Mouse (Mus musculus) embryonic stem cell, embryonic (primary cell): Measurements from ENCODE around the gene Idh2.

Experiments used
- CTCF ChIA-PET, 4 experiments: fragments of 300-600 bp in 2 of 4; fragments of 350-600 bp in 2 of 4; sonication (Branson Sonifier 250); formaldehyde crosslinking; loops; one replicate each; lab custom pipeline; 2022; ENCODE audit warnings: inconsistent platforms in 2 of 4; lab: Charles Lee
- POLR2A ChIA-PET, 4 experiments: fragments of 300-600 bp in 2 of 4; fragments of 350-600 bp in 2 of 4; sonication (Branson Sonifier 250); formaldehyde crosslinking; loops; one replicate each; lab custom pipeline; 2022; ENCODE audit warnings: antibody characterized with exemption in 4 of 4, inconsistent platforms in 1 of 4; lab: Charles Lee

Idh2 gene

DNA sequence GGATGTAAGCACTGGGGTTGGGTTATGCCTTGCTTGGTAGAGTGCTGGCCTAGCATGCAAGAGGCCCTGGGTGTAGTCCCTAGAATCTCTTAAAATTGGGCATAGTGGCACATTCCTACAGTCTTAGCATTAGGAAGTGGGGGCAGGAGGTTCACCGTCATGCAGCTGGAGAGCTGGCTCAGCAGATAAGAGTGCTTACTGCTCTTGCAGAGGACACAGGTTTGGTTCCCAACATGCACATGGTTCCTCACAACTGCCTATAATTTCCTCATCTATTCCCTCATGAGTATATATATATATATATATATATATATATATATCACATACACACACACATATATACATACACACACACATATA is 20.0 kb upstream of the Idh2 start:
- ChIA-PET POLR2A (interaction anchor here in 2 of 4 experiments (0.6 to 27.6 kb wide), 10 partner anchors 8 to 533 kb away, joined by 3 to 1040 read pairs (median 4); partner anchors contain the start of genes Idh2 (in 1 of the 2) and Ttll13 (in 1 of the 2)), CTCF (interaction anchor here in 1 of 4 experiments (0.6 kb wide), 1 partner anchor 111 kb away, joined by 3 read pairs; no protein-coding TSS in a partner anchor)

DNA sequence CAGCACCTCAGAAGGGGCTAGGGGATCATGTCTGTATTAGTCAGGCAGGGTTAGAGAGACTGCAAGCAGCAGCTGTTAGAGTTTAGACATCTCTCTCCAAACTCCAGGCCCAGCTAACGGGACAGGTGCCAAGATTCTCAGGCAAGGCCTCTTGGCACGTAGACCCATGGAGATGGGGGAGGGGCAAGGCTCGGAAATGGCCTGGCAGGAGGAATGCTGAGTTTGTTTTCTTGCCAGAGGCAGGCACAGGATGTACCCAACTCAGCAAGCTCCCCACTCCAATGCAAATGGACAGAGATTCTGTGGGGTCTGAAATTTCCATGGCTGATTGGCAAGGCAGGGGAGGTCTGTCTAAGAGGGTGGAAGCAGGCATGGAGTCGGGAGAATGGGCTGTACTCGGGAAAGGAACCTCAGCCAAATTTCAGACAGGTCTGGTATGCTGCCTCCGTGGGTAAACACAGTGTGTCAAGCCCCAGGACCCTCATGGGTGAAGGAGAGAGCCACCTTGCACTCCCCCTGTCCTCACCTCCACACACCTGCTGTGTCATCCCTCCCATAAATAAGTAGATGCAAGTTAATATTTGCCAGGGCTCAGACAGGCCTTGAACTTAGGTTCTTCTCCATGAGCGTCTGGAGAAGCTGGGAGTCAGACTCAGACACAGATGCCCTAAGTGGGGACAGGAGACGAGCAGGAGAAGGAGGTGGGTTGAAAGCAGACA is 19.4 kb upstream of the Idh2 start:
- ChIA-PET CTCF (interaction anchor here in 1 of 4 experiments (0.6 kb wide), 1 partner anchor 110 kb away, joined by 3 read pairs; no protein-coding TSS in a partner anchor), POLR2A (interaction anchor here in 2 of 4 experiments (0.6 to 27.6 kb wide), 11 partner anchors 9 to 533 kb away, joined by 3 to 1040 read pairs (median 4); partner anchors contain the start of genes Idh2 (in 1 of the 2) and Ttll13 (in 1 of the 2))

DNA sequence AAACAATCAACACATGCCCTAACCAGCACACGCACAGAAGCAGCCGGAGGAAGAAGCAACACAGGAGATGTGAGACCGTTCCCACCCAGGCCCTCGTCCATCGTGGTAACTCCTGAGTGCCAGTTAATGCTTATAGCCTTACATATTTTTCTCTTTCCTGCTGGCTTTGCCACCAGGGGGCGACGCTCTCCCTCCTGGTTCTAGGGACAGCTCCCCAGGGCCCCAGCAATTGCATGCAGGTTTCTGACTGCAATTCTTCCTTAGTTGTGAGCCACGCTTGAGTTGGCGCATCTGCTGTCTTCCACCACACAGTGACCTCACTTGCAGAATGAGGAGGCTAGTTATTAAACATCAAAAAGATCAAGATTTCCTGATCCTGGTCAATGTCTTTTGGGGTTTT is 17.3 kb upstream of the Idh2 start:
- ChIA-PET POLR2A (interaction anchor here in 3 of 4 experiments (0.5 to 27.6 kb wide), 36 partner anchors 8 to 728 kb away, joined by 3 to 1040 read pairs (median 12); partner anchors contain the start of genes Idh2 (in 3 of the 3), Cib1 (in 1 of the 3), Gdpgp1 (in 1 of the 3) and Man2a2 (in 1 of the 3)), CTCF (interaction anchor here (0.6 to 4.3 kb wide), 23 partner anchors 8 to 309 kb away, joined by 3 to 55 read pairs (median 4); partner anchors contain the start of genes Idh2 (in 2 of the 4), Hddc3 (in 1 of the 4) and Man2a2 (in 1 of the 4))

DNA sequence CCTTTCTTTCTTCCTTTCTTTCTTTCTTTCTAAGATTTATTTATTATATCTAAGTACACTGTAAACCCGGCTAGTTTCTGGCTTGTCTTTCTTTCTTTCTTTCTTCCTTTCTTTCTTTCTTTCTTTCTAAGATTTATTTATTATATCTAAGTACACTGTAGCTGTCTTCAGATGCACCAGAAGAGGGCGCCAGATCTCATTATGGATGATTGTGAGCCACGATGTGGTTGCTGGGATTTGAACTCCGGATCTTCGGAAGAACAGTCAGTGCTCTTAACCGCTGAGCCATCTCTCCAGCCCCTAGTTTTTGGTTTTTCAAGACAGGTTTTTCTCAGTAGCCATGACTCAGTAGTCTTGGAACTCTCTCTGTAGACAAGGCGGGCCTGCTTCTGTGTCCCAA is 16.1 kb upstream of the Idh2 start:
- POLR2A ChIA-PET, result interaction anchor here (0.5 to 27.6 kb wide), 114 partner anchors 9 to 1081 kb away, joined by 3 to 1040 read pairs (median 9); partner anchors contain the start of genes Idh2 (in 4 of the 4), Cib1 (in 3 of the 4), Gdpgp1 (in 3 of the 4) and Ngrn (in 3 of the 4)
- CTCF ChIA-PET, result interaction anchor here in 2 of 4 experiments (0.6 to 4.3 kb wide), 18 partner anchors 9 to 456 kb away, joined by 3 to 55 read pairs (median 4); partner anchors contain the start of gene Idh2 (in 1 of the 2)

DNA sequence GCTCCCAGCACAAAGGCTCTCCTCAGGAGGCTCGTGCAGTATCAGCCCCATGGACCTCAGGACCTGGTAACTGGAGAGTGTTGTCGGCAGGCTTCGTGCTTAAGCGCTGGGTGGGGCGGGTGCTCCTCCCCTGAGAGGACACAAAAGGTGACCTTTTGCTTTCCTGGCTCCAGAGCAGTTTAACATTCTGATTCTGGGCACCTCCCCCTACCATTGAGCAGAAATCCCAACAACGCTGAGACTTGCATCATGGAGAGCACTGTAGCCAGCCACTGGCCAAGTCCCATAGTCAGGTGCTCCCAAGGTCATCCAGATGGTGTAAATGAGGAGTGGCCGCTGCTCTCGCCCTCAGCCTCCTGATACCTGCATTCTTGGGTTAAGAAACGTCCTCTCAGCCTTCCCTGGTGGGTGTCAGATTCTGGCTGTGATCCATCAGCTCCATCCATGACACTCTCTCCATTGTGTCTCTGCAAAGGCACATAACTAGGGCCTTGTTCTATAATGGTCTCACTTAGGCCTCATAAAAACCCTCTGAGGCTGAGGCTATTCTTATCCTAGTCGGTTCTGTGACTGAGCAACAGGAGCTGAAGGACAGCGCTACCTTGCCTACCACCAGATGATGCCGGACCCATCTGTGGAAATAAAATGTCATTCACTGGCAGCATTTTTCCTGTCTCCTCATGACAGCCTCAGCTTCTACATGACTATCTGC is 15.3 kb upstream of the Idh2 start:
- ChIA-PET POLR2A (interaction anchor here (0.5 to 27.6 kb wide), 188 partner anchors 8 to 1082 kb away, joined by 3 to 1040 read pairs (median 6); partner anchors contain the start of genes Idh2 (in 4 of the 4), Cib1 (in 3 of the 4), Gdpgp1 (in 3 of the 4) and Hddc3 (in 3 of the 4)), CTCF (interaction anchor here in 3 of 4 experiments (0.6 to 4.3 kb wide), 21 partner anchors 10 to 256 kb away, joined by 3 to 55 read pairs (median 4); partner anchors contain the start of gene Idh2 (in 2 of the 3))

DNA sequence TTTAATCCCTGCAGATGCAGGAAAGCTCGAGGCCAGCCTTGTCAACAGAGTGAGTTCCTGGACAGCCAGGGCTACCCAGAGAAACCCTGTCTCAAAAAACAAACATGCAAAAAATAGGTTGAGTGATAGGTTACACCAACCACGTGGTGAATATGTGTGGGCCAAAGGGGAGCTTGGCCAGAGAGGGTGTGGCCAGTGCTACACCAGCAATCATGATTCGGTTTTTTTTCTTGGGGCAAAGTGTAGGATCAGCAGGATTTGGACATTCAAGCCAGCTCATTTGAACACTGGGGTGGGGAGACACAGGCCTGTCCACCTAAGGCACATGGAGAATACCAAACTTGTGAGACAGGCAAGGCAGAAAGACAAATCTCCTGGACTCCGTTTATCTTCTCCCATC is 14.1 kb upstream of the Idh2 start:
- POLR2A ChIA-PET, result interaction anchor here (0.6 to 27.6 kb wide), 132 partner anchors 9 to 1022 kb away, joined by 3 to 1040 read pairs (median 8); partner anchors contain the start of genes Idh2 (in 4 of the 4), Cib1 (in 3 of the 4), Gdpgp1 (in 3 of the 4) and Hddc3 (in 3 of the 4)
- CTCF ChIA-PET, result interaction anchor here (0.7 to 4.3 kb wide), 7 partner anchors 11 to 104 kb away, joined by 3 to 55 read pairs (median 12); partner anchors contain the start of genes Cib1 (in 1 of the 4), Gdpgp1 (in 1 of the 4) and Idh2 (in 1 of the 4)

DNA sequence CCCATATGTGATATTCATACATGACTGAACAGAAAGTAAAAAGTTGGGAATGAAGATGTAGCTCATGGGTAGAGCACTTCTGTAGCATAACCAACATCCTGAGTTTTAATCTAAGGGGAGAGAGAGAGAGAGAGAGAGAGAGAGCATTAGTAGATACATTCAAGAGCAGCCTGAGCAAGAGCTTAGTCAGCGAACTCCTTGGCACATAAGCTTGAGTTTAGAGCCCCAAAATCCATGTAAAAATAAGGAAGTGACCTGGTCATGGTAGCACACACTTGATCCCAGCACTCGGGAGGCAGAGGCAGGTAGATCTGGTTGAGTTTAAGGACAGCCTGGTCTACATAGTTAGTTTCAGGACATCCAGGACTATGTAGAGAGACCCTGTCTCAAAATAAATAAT is 8.5 kb upstream of the Idh2 start:
- POLR2A ChIA-PET, result interaction anchor here in 3 of 4 experiments (0.6 to 27.6 kb wide), 13 partner anchors 2 to 205 kb away, joined by 3 to 1040 read pairs (median 6); partner anchors contain the start of genes Idh2 (in 3 of the 3) and Rccd1 (in 1 of the 3)
- CTCF ChIA-PET, result interaction anchor here in 2 of 4 experiments (0.7 to 0.9 kb wide), 2 partner anchors 9 to 68 kb away, joined by 3 to 4 read pairs; no protein-coding TSS in a partner anchor

DNA sequence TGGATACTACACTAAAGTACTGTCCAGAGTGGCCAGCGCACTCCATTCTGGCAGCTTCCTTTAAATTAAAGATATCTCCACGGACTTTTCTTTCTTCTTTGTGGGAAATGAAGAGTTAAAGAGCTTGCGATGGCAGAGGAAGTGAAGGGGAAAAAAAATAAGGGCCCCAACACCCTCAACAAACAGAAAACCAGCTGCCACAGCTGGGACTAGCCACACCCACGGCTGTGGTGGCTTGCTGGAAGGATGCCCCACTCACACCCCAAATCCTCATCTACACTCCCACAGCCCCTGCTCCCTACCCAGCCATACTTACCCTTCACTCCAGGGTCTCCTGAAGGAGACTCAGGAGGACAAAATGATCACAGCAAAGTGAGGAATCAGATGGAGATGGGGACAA is 7.9 kb upstream of the Idh2 start:
- CTCF ChIA-PET, result interaction anchor here in 1 of 4 experiments (0.9 kb wide), 1 partner anchor 9 kb away, joined by 4 read pairs; no protein-coding TSS in a partner anchor
- POLR2A ChIA-PET, result interaction anchor here in 3 of 4 experiments (0.6 to 27.6 kb wide), 17 partner anchors 1 to 485 kb away, joined by 3 to 1040 read pairs (median 5); partner anchors contain the start of genes Idh2 (in 3 of the 3), Rccd1 (in 1 of the 3) and Zfp710 (in 1 of the 3)

DNA sequence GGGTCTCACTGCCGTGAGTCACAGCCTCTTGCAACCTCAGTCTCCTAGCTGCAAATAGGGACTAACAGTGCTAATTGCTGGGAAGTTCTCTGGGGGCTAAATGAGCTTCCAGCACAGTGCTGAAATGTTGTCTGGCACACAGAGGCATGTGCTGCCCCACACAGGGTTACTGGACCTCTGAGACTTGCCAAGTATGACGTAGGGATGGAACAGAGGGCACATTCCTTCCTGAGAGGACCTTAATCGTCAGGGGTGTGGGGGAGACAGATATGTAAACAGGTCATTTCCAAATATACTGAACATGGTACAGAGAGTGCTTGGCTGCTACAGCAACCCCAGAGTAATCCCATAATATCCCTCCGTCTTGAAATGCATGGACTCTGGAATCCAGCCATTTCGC is 5.9 kb upstream of the Idh2 start:
- ChIA-PET CTCF (interaction anchor here in 2 of 4 experiments (0.5 to 0.6 kb wide), 2 partner anchors 12 to 266 kb away, joined by 6 to 9 read pairs; no protein-coding TSS in a partner anchor), POLR2A (interaction anchor here in 3 of 4 experiments (0.6 to 27.6 kb wide), 10 partner anchors 1 to 78 kb away, joined by 3 to 1040 read pairs (median 14); partner anchors contain the start of gene Idh2 (in 1 of the 3))

DNA sequence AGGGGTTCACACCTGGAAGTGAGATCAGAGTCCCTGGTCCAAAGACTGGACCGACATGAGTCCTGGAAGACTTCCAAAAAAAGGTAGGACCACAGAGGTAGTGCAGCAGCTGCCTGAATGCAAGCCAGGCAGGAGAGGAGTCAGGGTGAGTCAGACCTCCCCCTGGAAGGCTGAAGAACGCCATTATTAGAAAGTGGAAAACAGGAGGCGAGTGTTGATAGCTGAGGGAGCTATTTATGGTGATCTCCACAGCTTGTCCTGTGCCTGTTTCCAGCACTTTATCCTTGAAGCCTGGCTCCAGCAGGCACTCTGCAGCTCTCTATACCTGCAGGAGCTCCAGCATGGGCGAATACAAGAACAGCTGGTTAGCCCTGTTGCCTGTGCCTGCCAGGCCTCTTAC is 4.0 kb upstream of the Idh2 start:
- ChIA-PET CTCF (interaction anchor here in 3 of 4 experiments (0.5 to 1.4 kb wide), 3 partner anchors 9 to 253 kb away, joined by 3 to 11 read pairs (median 3); no protein-coding TSS in a partner anchor), POLR2A (interaction anchor here (0.6 to 27.6 kb wide), 14 partner anchors 3 to 242 kb away, joined by 3 to 1040 read pairs (median 10); partner anchors contain the start of gene Idh2 (in 1 of the 4))

DNA sequence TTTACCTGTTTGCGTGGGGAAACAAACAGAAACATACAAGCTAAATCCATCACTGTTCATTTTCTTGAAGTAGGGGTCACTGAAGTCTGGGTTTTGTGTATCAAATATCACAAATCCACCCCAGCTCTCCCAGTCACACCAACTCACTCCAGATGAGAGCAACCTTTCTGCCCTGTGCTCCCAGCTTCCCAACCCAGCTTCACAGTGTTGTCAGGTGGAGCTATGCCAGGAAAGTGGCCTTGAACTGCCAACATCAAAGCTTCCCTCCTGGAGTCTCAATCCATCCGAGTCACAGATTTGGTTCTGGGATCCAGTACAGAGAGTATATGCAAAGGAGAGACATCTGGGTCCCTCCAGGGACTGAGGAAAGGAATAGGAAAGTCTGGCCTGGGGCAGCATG is 966 bp upstream of the Idh2 start:
- CTCF ChIA-PET, result interaction anchor here in 3 of 4 experiments (0.5 to 2.3 kb wide), 4 partner anchors 15 to 323 kb away, joined by 3 to 12 read pairs (median 4); no protein-coding TSS in a partner anchor
- POLR2A ChIA-PET, result interaction anchor here (0.5 to 27.6 kb wide), 43 partner anchors 5 to 831 kb away, joined by 3 to 1040 read pairs (median 9); partner anchors contain the start of genes Cib1 (in 2 of the 4), Gdpgp1 (in 2 of the 4), Zfp710 (in 2 of the 4) and Blm (in 1 of the 4)

DNA sequence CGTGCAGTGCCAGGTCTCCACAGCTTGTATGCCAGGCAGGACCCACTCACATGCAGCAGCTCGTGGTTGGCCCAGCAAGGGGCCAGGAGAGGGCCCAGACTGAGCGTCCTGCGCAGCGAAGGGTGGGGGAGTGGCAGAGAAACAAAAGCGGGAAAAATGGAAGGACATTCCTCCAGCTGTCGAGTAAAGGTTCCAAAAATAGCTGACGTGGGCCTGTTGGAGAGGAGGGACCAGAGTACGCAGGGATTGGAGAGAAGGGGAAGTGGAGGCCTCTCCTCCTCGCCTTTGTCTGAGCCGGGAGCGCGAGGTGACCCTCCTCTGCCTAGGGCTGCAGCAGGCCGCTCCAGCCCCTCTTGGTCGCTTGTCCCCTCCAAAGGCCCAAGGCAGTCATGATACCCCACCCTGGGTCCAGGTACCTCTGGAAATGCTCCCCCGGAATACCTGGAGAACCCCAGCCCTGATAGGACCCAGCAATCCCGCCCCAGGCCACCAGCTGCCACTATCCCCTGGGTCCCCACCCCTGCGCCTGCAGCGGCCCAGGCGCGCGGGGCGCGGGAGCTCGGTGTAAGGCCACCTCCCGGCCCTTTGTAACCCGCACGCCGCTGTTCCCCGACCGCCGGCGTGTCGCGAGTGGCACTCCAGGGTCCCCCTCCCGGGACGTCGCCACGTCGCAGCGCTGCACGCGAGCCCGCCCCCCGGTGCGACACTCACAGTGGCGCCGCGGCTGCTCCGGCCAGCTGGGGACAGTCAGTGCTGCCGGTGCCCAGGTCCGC is 555 bp downstream of the Idh2 start:
- POLR2A ChIA-PET, result interaction anchor here (0.6 to 27.6 kb wide), 113 partner anchors 4 to 1097 kb away, joined by 3 to 1040 read pairs (median 4); partner anchors contain the start of genes Cib1 (in 3 of the 4), Gdpgp1 (in 3 of the 4), Blm (in 2 of the 4) and Rccd1 (in 2 of the 4)
- CTCF ChIA-PET, result interaction anchor here (1.0 to 2.3 kb wide), 11 partner anchors 9 to 264 kb away, joined by 3 to 12 read pairs (median 4); no protein-coding TSS in a partner anchor

DNA sequence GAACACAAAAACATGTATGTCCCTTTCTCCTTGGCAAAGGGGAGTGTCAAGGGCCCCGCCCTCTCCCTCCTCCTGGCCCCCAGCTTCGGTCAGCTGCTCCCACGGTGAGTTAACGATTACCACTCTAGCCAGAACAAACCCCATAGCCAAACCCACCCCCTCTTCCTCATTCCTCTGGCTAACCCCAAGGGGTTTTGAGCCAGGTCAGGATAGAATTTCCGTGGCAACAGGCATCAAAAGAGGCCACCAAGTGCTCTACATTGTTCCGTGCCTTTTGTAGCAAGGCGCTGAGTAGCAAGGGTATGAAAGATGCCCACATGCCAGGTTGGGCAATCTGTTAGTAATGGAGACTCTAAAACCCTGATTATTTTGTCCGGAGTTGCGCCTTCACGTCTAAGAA is 1.2 kb downstream of the Idh2 start:
- ChIA-PET CTCF (interaction anchor here (1.0 to 2.3 kb wide), 7 partner anchors 9 to 264 kb away, joined by 3 to 12 read pairs (median 4); no protein-coding TSS in a partner anchor), POLR2A (interaction anchor here (0.7 to 27.6 kb wide), 57 partner anchors 3 to 459 kb away, joined by 3 to 1040 read pairs (median 6); partner anchors contain the start of genes Cib1 (in 3 of the 4), Gdpgp1 (in 3 of the 4), Zfp710 (in 2 of the 4) and Idh2 (in 1 of the 4))

DNA sequence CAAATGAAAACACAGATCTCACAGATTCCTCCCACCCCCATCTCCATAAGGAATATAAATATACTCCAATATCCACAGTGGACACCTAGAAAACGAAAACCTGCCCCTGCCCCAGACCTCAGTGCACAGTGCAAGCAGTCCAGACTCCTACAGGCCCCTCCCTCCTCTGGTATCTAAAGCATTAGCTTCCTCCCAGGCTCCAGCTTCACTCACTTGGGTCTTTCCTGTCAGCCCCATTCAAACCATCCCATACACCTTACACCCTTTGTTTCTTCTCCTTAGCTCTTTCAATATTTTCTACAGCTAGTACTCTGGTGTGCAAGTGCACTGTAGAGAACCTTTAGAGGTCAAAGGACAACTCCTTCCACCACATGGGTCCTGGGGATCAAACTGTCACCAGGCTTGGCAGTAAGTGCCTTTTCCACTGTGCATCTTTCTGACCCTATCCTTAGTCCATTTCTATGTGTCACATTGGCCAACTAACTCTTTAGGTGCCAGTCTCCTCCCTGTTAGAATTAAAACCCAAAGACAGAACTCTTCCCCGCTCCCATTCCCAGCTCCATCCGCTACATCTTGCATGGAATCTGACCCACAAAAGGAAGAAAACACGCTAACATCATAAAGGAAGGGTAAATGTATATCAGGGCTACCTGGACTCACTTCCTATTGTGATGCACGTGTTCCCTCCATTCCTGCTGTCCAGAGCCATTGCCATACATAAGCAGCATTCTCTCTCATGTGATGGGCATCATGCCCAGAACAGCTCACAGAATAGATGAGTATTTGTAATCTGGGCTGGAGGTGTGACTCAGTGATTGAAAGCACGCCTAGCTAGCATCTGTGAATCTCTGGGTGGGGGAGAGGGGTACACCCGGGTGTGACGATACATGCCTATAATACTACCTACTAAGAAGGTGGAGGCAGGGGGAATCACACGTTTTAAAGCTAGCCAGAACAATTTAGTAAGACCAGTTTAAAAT is 3.8 kb downstream of the Idh2 start:
- ChIA-PET CTCF (interaction anchor here in 3 of 4 experiments (0.6 to 2.2 kb wide), 6 partner anchors 8 to 230 kb away, joined by 3 to 11 read pairs (median 3); no protein-coding TSS in a partner anchor), POLR2A (interaction anchor here (0.6 to 27.6 kb wide), 63 partner anchors 1 to 471 kb away, joined by 3 to 1040 read pairs (median 4); partner anchors contain the start of genes Zfp710 (in 2 of the 4), Ap3s2 (in 1 of the 4), Cib1 (in 1 of the 4) and Gdpgp1 (in 1 of the 4))
